In the genomic region with DNA sequence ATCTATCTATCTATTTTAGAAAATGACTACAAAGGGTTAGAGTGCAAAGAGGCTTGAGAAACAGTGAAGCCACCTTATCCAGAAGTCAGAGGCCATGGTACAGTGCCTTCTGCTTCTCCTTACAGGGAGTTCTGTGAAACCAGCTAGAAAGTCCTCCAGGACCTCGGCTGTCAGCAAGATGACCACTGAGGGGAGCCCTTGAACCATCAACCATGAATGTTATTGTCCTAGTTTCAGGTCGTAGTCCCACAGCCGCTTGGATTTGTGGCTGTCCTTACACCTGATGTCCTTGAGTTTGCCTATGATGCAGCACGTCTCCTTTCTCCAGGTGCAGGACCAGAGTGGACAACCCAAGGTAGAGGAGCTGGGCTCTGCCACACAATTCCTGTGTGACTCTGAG, we compare ENCODE assay signal across 9 mouse cellular contexts.
A peak's percentile ranks its signal among the peaks of the same experiment; 100 is the strongest.
DNase-seq lines count a peak whose midpoint lies in the region; ATAC-seq and TF ChIP-seq lines count a peak whose summit lies in the region.
"Had no signal": no experiment of that assay in that cellular context is flagged by ENCODE, and none has a peak within 500 bp of the region (broad histone marks: within the 10 kb centered on the region; RNA-seq: fewer than 3 reads in every experiment).

No protein-coding gene starts in this region.

- H3K9ac ChIP-seq in kidney, embryonic 15.5 days: no peak overlapping the region
- H3K9ac ChIP-seq in ES-E14 (ENCODE audit: insufficient read depth, low read depth, low read length, poor library complexity, severe bottlenecking): no peak overlapping the region
- H3K9ac ChIP-seq in hindbrain, postnatal 0 days (replicated peaks; ENCODE audit: low read length): no peak overlapping the region
- H3K9ac ChIP-seq: heart, embryonic 13.5 days had no signal

- 0 out of 2 replicates have a peak, but pooled peaks cover 12% of the 10 kb centered on the region for H3K27me3 ChIP-seq in kidney, embryonic 15.5 days
- no peaks in the 10 kb centered on the region for H3K27me3 ChIP-seq in hindbrain, postnatal 0 days (ENCODE audit: insufficient read depth, low read length)
- H3K27me3 ChIP-seq: heart, embryonic 13.5 days had no signal

- peak; percentile 18 for DNase-seq in kidney, adult 9 months
- DNase-seq in ES-E14 (ENCODE audit: low read depth, low spot score): no peak
- DNase-seq in brain, adult 2 months (ENCODE audit: low read depth, low spot score): peak; percentile 79
- peak; percentile 80 for DNase-seq in hindbrain, postnatal 0 days (ENCODE audit: low spot score)
- no peak for DNase-seq in spleen, postnatal 10 days (ENCODE audit: low spot score in 2 of 2)
- DNase-seq in layer of hippocampus, postnatal 14 days (ENCODE audit: low spot score in 2 of 2): no peak

- TF ChIP-seq CTCF in hindbrain, postnatal 0 days (IDR thresholded peaks at IDR 0.05; ENCODE audit: low read depth): peak; percentile 75

- H3K9me3 ChIP-seq in kidney, embryonic 15.5 days (replicated peaks): no peaks in the 10 kb centered on the region
- H3K9me3 ChIP-seq in ES-E14 (ENCODE audit: control insufficient read depth, insufficient read depth, low read depth, low read length): no peaks in the 10 kb centered on the region
- H3K9me3 ChIP-seq in hindbrain, postnatal 0 days (ENCODE audit: low read length): no peaks in the 10 kb centered on the region

- no peak overlapping the region for H3K4me3 ChIP-seq in kidney, embryonic 15.5 days (replicated peaks)
- H3K4me3 ChIP-seq in ES-E14 (ENCODE audit: insufficient read depth in 1 of 2, low read depth in 1 of 2, low read length in 2 of 2, poor library complexity in 1 of 2, severe bottlenecking in 1 of 2): no peak overlapping the region
- H3K4me3 ChIP-seq in hindbrain, postnatal 0 days (ENCODE audit: low read length): no peak overlapping the region
- H3K4me3 ChIP-seq: heart, embryonic 13.5 days had no signal

- in situ Hi-C loops in ES-E14 (cut with MboI; ENCODE audit: low sequenced_read_pairs in 2 of 2, unreplicated experiment in 2 of 2): loop anchor here (10.0 to 25.0 kb wide), 2 partner anchors 318 to 360 kb away; a partner anchor contains a TSS

- no peaks in the 10 kb centered on the region for H3K4me1 ChIP-seq in kidney, embryonic 15.5 days
- peaks cover 0 to 2% of the 10 kb centered on the region in 2 experiments; a peak in 1 of 4 replicates for H3K4me1 ChIP-seq in ES-E14 (ENCODE audit: control insufficient read depth in 2 of 2, insufficient read depth in 2 of 2, low read length in 2 of 2, poor library complexity in 1 of 2)
- H3K4me1 ChIP-seq in hindbrain, postnatal 0 days (ENCODE audit: insufficient read depth, low read length): no peaks in the 10 kb centered on the region
- H3K4me1 ChIP-seq: heart, embryonic 13.5 days had no signal

- H3K4me2 ChIP-seq in kidney, embryonic 15.5 days: no peak overlapping the region
- H3K4me2 ChIP-seq in hindbrain, postnatal 0 days (ENCODE audit: low read depth, low read length): no peak overlapping the region
- H3K4me2 ChIP-seq: heart, embryonic 13.5 days had no signal

- no peak overlapping the region for H3K27ac ChIP-seq in kidney, embryonic 15.5 days
- H3K27ac ChIP-seq in ES-E14 (ENCODE audit: insufficient read depth, low read depth, low read length, poor library complexity, severe bottlenecking): no peak overlapping the region
- H3K27ac ChIP-seq in hindbrain, postnatal 0 days: no peak overlapping the region
- H3K27ac ChIP-seq: heart, embryonic 13.5 days had no signal

- ATAC-seq in kidney, embryonic 15.5 days (replicated peaks; ENCODE audit: low FRiP score): no peak
- peak; percentile 55; the same call in 1 of the 2 replicates for ATAC-seq in hindbrain, postnatal 0 days
- no peak for ATAC-seq in megakaryocyte, adult 5-6 weeks (ENCODE audit: poor library complexity, severe bottlenecking)

- H3K36me3 ChIP-seq in kidney, embryonic 15.5 days: no peaks in the 10 kb centered on the region
- H3K36me3 ChIP-seq in ES-E14 (ENCODE audit: control insufficient read depth, insufficient read depth, low read length, poor library complexity, severe bottlenecking): no peaks in the 10 kb centered on the region
- H3K36me3 ChIP-seq in hindbrain, postnatal 0 days (ENCODE audit: insufficient read depth, low read length): no peaks in the 10 kb centered on the region
- H3K36me3 ChIP-seq: heart, embryonic 13.5 days had no signal

- WGBS in kidney, embryonic 15.5 days: 22% methylated on average over 4 of the region's 4 CpGs
- 27% methylated on average over 4 of the region's 4 CpGs for WGBS in hindbrain, postnatal 0 days

TF ChIP-seq in ES-E14, 5 proteins besides CTCF, POLR2A, EP300 and RAD21:
- TF ChIP-seq ZC3H11A (IDR thresholded peaks at IDR 0.05; ENCODE audit: borderline replicate concordance, low read depth, low read length) (peak; percentile 25; the same call in 1 of the 2 replicates), HCFC1 (IDR thresholded peaks at IDR 0.05; ENCODE audit: borderline replicate concordance, insufficient read depth, low read length) (no peak), MAFK (IDR thresholded peaks at IDR 0.05; ENCODE audit: insufficient read depth, low read depth, low read length) (no peak), ZNF384 (IDR thresholded peaks at IDR 0.05; ENCODE audit: low read depth, low read length) (no peak)

Comparison
In these comparisons a context has a peak if more than half of its experiments do, and no peak if none do; other contexts are left out.
1. DNase-seq: peak in kidney, adult 9 months (single experiment), brain, adult 2 months (single experiment) and hindbrain, postnatal 0 days (single experiment); none in ES-E14 (single experiment), spleen, postnatal 10 days (0 of 2) and layer of hippocampus, postnatal 14 days (0 of 2).